Mouse (Mus musculus) kidney, adult 18-20 months (tissue): ENCODE measurements at regions not wholly inside any gene's neighbourhood (a gene's known extent, or its start where the extent isn't known, plus 50 kb on each side); places are given as distances from the start of the nearest gene placed in this dataset.
A peak's percentile ranks its signal among the peaks of the same experiment; 100 is the strongest.
"Not testable (repeated sequence)": the region's sequence is repeated elsewhere in the genome, so short reads cannot be mapped to it uniquely, and the experiment has no call there.

Source experiments
- DNase-seq: peaks from one replicate; pipeline ENCODE4 v3.0.0; 2021

- DNase-seq = no peak
Measured at GRCm38 (mm10) chr17:4813666-4814065, 180.5 kb upstream of the Arid1b start.

- no peak for DNase-seq
Measured at GRCm38 (mm10) chr17:4825221-4825895, 168.8 kb upstream of the Arid1b start.

GRCm38 (mm10) chr17:4834065-4834464, 160.1 kb upstream of the Arid1b start:
- peak; percentile 23 for DNase-seq

- no peak for DNase-seq
Measured at GRCm38 (mm10) chr17:4834571-4834970, 159.6 kb upstream of the Arid1b start.

- no peak for DNase-seq
Measured at GRCm38 (mm10) chr17:4835065-4835705, 158.9 kb upstream of the Arid1b start.

GRCm38 (mm10) chr17:4840123-4840522, 154.0 kb upstream of the Arid1b start:
- DNase-seq = no peak

- no peak for DNase-seq
Measured at GRCm38 (mm10) chr17:4858304-4858703, 135.8 kb upstream of the Arid1b start.

GRCm38 (mm10) chr17:4864901-4865300, 129.2 kb upstream of the Arid1b start:
- no peak for DNase-seq

- DNase-seq = peak; percentile 11
Measured at GRCm38 (mm10) chr17:4865621-4866020, 128.5 kb upstream of the Arid1b start.

GRCm38 (mm10) chr17:4866026-4866896, 127.9 kb upstream of the Arid1b start:
- DNase-seq = peak; percentile 5

GRCm38 (mm10) chr17:4867083-4867482, 127.0 kb upstream of the Arid1b start:
- DNase-seq = no peak

GRCm38 (mm10) chr17:4867754-4868445, 126.2 kb upstream of the Arid1b start:
- DNase-seq = peak; percentile 24

GRCm38 (mm10) chr17:4868446-4868825, 125.7 kb upstream of the Arid1b start:
- DNase-seq = no peak

- DNase-seq = no peak
Measured at GRCm38 (mm10) chr17:4868861-4869260, 125.3 kb upstream of the Arid1b start.

- DNase-seq = no peak
Measured at GRCm38 (mm10) chr17:4871267-4871666, 122.9 kb upstream of the Arid1b start.

GRCm38 (mm10) chr17:4874459-4874858, 119.7 kb upstream of the Arid1b start:
- no peak for DNase-seq

- DNase-seq = no peak
Measured at GRCm38 (mm10) chr17:4875086-4876046, 118.8 kb upstream of the Arid1b start.

GRCm38 (mm10) chr17:4876431-4876830, 117.7 kb upstream of the Arid1b start:
- no peak for DNase-seq

- no peak for DNase-seq
Measured at GRCm38 (mm10) chr17:4881473-4881872, 112.7 kb upstream of the Arid1b start.

GRCm38 (mm10) chr17:4884083-4884482, 110.0 kb upstream of the Arid1b start:
- DNase-seq = no peak

- DNase-seq = no peak
Measured at GRCm38 (mm10) chr17:4884761-4885160, 109.4 kb upstream of the Arid1b start.

GRCm38 (mm10) chr17:4887331-4887730, 106.8 kb upstream of the Arid1b start:
- DNase-seq = not testable (repeated sequence)
